Mouse (Mus musculus) intestine, postnatal 0 days (tissue): ENCODE data around the gene Myo1a. TPM values are rescaled to one million over a fixed set of nuclear protein-coding genes. Genes with fewer than 3 reads are reported as not detected.

Experiments used
- ATAC-seq: fragments of 200-750 bp; cut with Nextera tagmentation; 2 replicates; pipeline ENCODE4 v1.8.0; 2017; ENCODE audit warnings: mild to moderate bottlenecking, moderate TSS enrichment, moderate library complexity
- H3K27ac ChIP-seq: fragments of 300-500 bp; sonication (generic); 2 replicates; pipeline ENCODE4 v1.5.1; 2014; ENCODE audit warnings: mild to moderate bottlenecking, low read depth, low read length, moderate library complexity
- H3K27me3 ChIP-seq: fragments of 300-500 bp; sonication (generic); replicated peaks from 2 replicates; pipeline ENCODE4 v1.6.1; 2014; ENCODE audit warnings: low read length, mixed read lengths; ENCODE audit not compliant: control insufficient read depth, insufficient read depth
- H3K36me3 ChIP-seq: fragments of 300-500 bp; sonication (generic); 2 replicates; pipeline ENCODE4 v1.6.1; 2014; ENCODE audit warnings: mild to moderate bottlenecking, moderate library complexity; ENCODE audit not compliant: control insufficient read depth, insufficient read depth
- H3K4me1 ChIP-seq: fragments of 300-500 bp; sonication (generic); replicated peaks from 2 replicates; pipeline ENCODE4 v1.6.1; 2014; ENCODE audit warnings: antibody characterized with exemption, low read length, mixed read lengths; ENCODE audit not compliant: control insufficient read depth, insufficient read depth
- H3K4me2 ChIP-seq: fragments of 300-500 bp; sonication (generic); replicated peaks from 2 replicates; pipeline ENCODE4 v1.6.1; 2014; ENCODE audit warnings: low read depth, mild to moderate bottlenecking, moderate library complexity
- H3K4me3 ChIP-seq: fragments of 300-500 bp; sonication (generic); 2 replicates; pipeline ENCODE4 v1.5.1; 2014; ENCODE audit warnings: low read depth, low read length
- H3K9ac ChIP-seq: fragments of 300-500 bp; sonication (generic); 2 replicates; pipeline ENCODE4 v1.6.1; 2014; ENCODE audit warnings: mild to moderate bottlenecking, low read depth, low read length
- H3K9me3 ChIP-seq: fragments of 300-500 bp; sonication (generic); 2 replicates; pipeline ENCODE4 v1.6.1; 2016; ENCODE audit warnings: mixed run types; ENCODE audit not compliant: control insufficient read depth
- CTCF ChIP-seq: sonication (generic); IDR thresholded peaks from 2 replicates; pipeline ENCODE4 v1.5.1; 2016; ENCODE audit warnings: low read depth, mild to moderate bottlenecking, control low read depth, antibody characterized with exemption, moderate library complexity
- WGBS: fragments of 180-500 bp; shearing (Covaris S2); extraction: QIAGEN DNeasy Blood & Tissue Kit; methylation state at CpG from one replicate; pipeline ENCODE4 v1.1.7; 2014; 5-methylcytosine and 5-hydroxymethylcytosine counted together
- polyA plus RNA-seq: library from polyadenylated mRNA; unstranded; fragments of >200 nt; fragmentation: Nextera tagmentation; extraction: Ambion mirVana; gene quantifications from 2 replicates; pipeline ENCODE4 v1.2.1, GENCODE M21; 2015

Gene Myo1a
- polyA plus RNA-seq, 1 experiment from 2014 or later: 73.8 TPM

DNA sequence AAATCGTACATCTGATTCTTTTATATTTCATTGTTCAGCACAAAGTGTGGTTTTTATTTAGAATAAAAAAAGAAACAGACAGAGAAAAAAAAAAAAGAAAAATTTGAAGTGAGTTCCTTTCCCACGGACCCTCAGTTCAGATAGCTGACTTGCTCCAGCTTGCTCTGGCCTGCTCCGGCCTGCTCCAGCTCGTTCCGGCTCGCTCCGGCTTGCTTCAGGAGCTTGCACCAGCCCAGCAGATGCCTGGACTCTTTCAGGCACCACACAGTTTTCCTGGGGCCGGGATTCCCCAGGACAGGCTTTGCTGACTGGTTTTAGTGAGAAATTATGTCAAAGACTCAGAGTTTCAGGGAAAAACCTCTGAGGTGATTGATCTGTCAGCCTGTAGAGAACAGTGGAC lies 42.3 kb downstream of the Myo1a start:
- no peak for TF ChIP-seq CTCF
- no peak for ATAC-seq
- no peak overlapping the region for H3K27ac ChIP-seq
- H3K9ac ChIP-seq: no peak overlapping the region
- H3K4me2 ChIP-seq: no peak overlapping the region
- 91% methylated on average over 8 of the region's 8 CpGs for WGBS
- H3K36me3 ChIP-seq: peaks cover 46% of the 10 kb centered on the region
- H3K9me3 ChIP-seq: no peaks in the 10 kb centered on the region
- no peaks in the 10 kb centered on the region for H3K27me3 ChIP-seq
- H3K4me1 ChIP-seq: 0 out of 2 replicates have a peak, but pooled peaks cover 8% of the 10 kb centered on the region
- H3K4me3 ChIP-seq: no peak overlapping the region

DNA sequence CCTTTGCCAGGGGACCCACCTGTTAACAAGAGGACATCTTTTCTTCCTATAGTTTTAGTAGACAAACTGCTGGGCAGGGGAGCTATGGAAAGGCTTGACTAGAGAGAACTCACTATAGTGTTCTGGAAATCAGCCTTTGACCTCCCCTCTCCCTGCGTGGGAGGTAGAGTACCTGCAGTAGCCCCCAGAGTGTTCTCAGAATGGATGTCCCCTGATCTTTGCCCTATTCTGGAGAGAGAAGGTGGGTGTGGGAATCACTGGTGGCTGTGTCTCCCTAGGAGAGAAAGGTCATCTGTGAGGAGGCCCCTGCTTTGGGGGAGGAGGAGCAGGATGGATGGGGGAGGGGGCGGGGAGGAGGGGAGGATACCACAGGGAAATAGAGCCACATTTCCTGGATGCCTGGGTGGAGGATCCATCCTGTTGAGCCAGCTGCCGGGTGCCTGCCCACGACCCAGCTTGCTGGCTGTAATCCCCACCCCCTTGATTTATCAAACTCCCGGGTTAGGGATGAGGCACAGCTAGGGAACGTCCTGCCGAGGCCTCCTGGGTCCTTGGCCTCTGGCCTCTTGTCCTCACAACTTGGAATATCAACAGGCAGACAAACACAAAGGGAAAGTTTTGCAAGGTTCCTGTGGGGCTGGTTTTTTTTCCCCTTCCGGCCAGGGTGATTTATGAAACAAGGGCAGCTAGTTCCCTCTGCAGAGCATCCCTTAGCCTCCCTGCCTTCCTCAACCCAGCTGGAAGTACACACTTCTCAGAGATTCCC lies 44.1 kb downstream of the Myo1a start:
- Histone ChIP-seq H3K27ac (no peak overlapping the region), H3K4me3 (no peak overlapping the region)
- ATAC-seq: 0 out of 2 replicates have a peak, but pooled peaks have one; percentile 4

DNA sequence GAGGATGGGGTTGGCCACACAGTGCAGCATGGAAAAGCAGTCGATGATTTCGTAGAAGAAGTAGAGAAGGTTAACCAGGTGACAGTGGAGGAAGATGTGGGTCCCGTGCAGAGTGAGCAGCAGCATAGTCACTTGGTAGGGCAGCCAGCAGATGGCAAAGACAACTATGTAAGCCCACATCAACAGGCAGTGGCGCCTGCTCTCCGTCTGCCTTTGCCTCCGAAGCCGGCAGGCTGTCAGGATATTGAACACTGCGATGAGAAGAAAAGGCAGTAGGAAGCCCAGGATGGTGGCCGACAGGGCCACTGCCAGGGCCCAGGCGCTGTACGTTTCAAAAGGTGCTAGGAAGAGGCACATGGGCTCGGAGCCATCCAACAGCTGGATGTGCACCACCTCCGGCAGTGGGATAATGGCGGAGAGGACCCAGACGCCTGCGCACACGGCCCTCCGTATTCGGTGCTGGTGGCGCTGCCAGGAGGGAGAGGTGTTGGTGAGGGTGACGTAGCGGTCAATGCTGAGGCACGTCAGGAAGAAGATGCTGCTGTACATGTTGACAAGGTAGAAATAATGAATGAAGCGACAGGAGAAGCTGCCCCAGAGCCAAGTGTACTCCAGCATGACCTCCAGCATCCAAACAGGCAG lies 45.3 kb downstream of the Myo1a start:
- peaks cover 18% of the 10 kb centered on the region for H3K36me3 ChIP-seq
- no peak overlapping the region for H3K9ac ChIP-seq
- H3K4me3 ChIP-seq: no peak overlapping the region
- WGBS: 62% methylated on average over 24 of the region's 24 CpGs
- TF ChIP-seq CTCF: no peak
- H3K9me3 ChIP-seq: no peaks in the 10 kb centered on the region
- no peaks in the 10 kb centered on the region for H3K27me3 ChIP-seq
- H3K27ac ChIP-seq: no peak overlapping the region
- H3K4me1 ChIP-seq: 0 out of 2 replicates have a peak, but pooled peaks cover 8% of the 10 kb centered on the region
- no peak for ATAC-seq
- H3K4me2 ChIP-seq: peak overlapping the region; percentile 32; the same call in 1 of the 2 replicates

More for the DNA sequence above, 44.1 kb downstream of the Myo1a start:
- Histone ChIP-seq H3K27me3 (no peaks in the 10 kb centered on the region), H3K36me3 (peaks cover 28% of the 10 kb centered on the region), H3K4me2 (no peak overlapping the region), H3K4me1 (0 out of 2 replicates have a peak, but pooled peaks cover 8% of the 10 kb centered on the region), H3K9ac (no peak overlapping the region), H3K9me3 (no peaks in the 10 kb centered on the region)
- 11% methylated on average over 8 of the region's 8 CpGs for WGBS
- TF ChIP-seq CTCF: no peak

DNA sequence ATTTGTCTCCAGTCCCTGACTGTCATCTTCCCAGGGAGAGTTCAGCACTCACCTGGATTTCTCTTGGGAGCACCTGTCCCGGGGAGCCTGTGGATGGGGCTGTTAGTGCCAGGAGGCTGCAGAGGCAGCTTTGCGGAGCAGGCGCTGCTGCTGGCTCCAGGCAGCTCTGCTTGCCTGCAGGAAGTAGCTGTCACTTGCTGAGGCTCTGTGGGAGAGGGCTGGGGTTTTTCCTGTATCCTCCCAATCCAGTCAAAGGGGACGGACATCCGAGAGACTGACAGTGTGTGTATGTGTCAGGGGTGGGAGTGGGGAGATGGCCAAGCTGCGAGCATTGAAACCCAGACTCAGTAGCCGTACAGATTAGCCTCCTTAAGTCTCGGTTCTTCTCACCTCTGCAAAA lies 46.6 kb downstream of the Myo1a start, which contains the start of gene Gpr182:
Gene Gpr182 (minus strand): TSS at position 185 of the 400 bp plus-strand sequence.
- WGBS: 57% methylated on average over 8 of the region's 8 CpGs
- H3K4me1 ChIP-seq: peaks cover 8% of the 10 kb centered on the region; the same call in 1 of the 2 replicates
- TF ChIP-seq CTCF: no peak
- no peak for ATAC-seq
- H3K36me3 ChIP-seq: peaks cover 14% of the 10 kb centered on the region
- H3K4me3 ChIP-seq: no peak within 1 kb of the TSS
- H3K4me2 ChIP-seq: 0 out of 2 replicates have a peak within 1 kb of the TSS, but pooled peaks have one; percentile 32
- no peaks in the 10 kb centered on the region for H3K27me3 ChIP-seq
- no peak within 1 kb of the TSS for H3K27ac ChIP-seq
- no peaks in the 10 kb centered on the region for H3K9me3 ChIP-seq
- no peak within 1 kb of the TSS for H3K9ac ChIP-seq

DNA sequence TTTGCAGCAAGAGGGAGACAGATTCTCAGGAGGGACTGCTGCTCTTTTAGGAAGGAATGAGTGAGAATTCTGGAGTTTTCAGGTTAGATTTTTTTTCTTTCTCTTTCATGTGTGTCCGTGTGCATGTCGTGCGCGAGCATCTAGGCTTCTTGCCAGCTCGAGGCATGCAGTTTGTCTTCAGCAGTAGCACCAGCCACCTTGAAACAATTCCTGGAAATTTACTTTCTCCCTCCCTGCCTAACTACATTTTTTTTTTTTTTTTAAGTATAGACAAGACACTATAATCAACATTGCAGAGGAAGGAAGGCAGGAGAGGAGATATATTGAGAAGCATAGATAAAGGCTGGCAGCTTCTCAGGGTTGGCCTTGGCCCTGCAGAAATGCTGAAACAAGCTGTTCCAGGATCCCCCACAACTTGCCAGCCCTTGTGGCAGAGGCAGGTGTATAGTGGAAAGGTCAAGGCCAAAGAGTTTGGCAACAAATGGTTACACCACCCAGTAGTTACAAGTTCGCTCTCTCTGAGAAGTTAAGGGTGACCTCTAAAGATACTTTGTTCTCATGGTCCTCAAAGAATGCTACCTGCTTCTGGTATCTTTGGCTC lies 49.7 kb downstream of the Myo1a start:
- TF ChIP-seq CTCF: no peak
- WGBS: 71% methylated on average over 6 of the region's 6 CpGs
- Histone ChIP-seq H3K36me3 (no peaks in the 10 kb centered on the region), H3K9ac (no peak overlapping the region), H3K27me3 (no peaks in the 10 kb centered on the region), H3K9me3 (no peaks in the 10 kb centered on the region), H3K27ac (no peak overlapping the region), H3K4me3 (no peak overlapping the region), H3K4me1 (no peaks in the 10 kb centered on the region; the same call in 1 of the 2 replicates), H3K4me2 (no peak overlapping the region)
- no peak for ATAC-seq

DNA sequence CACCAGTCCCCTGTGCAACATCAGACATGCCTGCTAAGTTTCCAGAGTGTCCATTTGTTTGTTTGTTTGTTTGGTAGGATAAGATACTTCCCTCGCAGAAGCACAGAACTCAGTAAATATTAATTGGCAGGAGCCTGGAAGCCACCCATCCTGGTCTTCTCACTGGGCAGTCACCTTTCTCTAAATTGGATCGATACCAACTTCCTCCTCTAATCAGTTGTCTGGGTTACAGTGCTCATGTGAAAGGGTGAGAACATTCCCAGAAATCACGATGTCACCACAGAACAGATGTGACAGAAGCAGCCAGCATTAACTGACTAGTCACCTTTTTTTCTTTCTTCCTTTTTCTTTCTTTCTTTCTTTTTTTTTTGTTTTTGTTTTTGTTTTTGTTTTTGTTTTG lies 50.3 kb downstream of the Myo1a start:
- Histone ChIP-seq H3K4me2 (no peak overlapping the region), H3K9me3 (no peaks in the 10 kb centered on the region), H3K4me1 (no peaks in the 10 kb centered on the region; the same call in 1 of the 2 replicates), H3K4me3 (no peak overlapping the region), H3K27me3 (no peaks in the 10 kb centered on the region), H3K27ac (no peak overlapping the region), H3K9ac (no peak overlapping the region), H3K36me3 (no peaks in the 10 kb centered on the region)
- TF ChIP-seq CTCF: no peak
- no peak for ATAC-seq
- 59% methylated on average over 3 of the region's 3 CpGs for WGBS
